Mouse (Mus musculus): ENCODE data around the gene Lrsam1.

Gene Lrsam1

DNA sequence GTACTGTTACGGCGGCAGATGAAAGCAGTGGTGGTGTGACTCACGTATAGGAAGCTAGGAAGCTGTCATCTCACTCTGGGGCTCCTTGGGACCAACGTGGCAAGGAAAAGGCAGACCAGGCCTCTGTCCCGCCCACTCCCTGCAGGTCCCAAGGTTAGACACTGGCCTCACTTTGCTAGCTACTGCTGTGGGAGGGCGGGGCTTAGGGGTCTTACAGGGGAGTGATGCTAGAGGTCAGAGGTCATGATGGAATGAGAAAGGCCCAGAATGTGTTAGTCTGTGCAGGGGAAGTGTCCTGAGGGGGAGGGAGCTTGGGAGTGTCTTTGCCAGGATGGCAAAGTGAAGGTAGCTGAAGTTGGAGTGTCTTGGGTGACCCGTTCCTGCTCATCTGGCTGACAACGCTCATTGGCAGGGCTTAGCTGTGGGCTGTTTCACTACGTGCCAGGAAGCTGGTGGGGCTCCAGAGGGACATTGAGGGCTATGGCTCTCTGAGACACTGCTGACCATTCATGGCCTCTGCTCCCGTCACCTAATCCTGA is 37.0 kb downstream of the Lrsam1 start:
- DNase-seq = no peak

DNA sequence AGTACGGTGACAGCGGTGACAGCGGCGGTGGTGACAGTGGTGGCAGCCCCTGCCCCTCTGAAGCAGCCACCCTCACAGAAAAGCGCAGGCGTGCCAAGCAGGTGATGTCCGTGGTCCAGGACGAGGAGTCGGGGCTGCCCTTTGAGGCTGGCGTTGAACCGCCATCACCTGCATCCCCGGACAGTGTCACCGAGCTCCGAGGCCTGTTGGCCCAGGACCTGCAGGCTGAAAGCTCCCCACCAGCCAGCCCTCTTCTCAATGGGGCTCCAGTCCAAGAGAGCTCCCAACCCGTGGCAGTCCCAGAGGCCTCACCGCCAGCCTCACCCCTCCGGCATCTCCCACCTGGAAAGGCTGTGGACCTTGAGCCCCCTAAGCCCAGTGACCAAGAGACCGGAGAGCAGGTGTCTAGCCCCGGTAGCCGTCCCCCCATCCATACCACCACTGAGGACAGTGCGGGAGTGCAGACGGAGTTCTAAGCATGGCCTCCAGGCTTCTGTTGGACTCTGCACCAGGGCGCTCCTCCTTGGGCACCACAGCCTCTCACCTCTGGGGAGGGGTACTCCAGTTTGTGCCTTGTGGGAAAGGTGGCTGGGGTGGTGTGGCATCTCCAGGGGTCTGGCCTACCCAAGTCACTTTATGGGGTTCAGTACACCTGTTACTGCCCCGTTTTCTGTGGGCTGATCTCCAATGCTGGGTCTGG is 37.7 kb downstream of the Lrsam1 start:
- peak; percentile 91 for DNase-seq

DNA sequence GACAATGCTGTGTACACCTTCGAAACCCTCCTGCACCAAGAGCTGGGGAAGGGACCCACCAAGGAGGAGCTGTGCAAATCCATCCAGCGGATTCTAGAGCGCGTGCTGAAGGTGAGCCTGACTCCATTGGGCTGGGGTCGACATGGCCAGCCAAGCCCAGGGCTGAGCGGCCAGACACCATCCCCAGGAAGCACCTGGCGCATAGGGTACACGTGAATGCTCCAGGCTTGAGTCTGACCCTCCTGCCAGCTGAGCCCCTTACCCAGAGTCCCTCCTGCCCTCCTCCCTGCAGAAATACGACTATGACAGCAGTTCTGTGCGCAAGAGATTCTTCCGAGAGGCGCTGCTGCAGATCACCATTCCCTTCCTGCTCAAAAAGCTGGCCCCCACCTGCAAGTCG is 38.9 kb downstream of the Lrsam1 start:
- DNase-seq = peak; percentile 91

DNA sequence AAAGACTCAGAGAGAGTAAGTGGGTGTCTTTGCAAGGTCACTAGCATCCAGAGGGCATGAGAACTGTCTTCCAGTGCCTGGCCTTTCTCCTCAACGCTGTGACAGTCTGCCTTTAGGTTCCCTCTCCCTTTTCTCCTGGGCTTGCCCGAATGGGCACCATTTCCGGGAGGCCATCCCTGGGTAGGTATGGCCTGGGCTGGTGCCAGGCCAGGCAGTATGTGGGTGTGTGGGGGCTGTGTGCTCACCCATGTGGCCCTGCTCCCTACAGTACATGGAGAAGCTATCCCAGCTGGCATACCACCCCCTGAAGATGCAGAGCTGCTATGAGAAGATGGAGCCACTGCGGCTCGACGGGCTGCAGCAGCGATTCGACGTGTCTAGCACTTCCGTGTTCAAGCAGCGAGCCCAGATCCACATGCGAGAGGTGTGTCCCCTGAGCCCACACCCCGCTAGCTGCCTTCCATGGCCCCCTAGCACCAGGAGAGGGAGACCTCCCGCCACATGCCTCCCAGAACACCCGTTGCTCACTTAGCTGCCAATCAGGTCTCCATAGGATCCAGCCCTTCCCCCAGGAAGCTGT is 39.5 kb downstream of the Lrsam1 start:
- peak; percentile 93 for DNase-seq

DNA sequence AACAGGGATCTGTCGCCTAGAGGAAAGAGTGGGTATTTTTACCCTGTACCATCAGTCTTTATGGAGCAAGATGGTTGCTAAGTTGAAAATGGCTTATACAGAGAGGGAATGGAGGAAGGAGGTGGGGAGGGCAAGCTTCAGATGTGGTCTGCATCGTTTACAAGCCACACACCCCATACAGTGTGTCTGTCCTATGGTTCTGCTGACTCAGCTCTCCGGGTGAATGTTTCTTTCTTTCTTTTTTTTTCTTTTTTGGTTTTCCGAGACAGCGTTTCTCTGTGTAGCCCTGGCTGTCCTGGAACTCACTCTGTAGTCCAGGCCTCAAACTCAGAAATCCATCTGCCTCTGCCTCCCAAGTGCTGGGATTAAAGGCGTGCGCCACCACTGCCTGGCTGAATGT is 40.2 kb downstream of the Lrsam1 start:
- no peak for DNase-seq

DNA sequence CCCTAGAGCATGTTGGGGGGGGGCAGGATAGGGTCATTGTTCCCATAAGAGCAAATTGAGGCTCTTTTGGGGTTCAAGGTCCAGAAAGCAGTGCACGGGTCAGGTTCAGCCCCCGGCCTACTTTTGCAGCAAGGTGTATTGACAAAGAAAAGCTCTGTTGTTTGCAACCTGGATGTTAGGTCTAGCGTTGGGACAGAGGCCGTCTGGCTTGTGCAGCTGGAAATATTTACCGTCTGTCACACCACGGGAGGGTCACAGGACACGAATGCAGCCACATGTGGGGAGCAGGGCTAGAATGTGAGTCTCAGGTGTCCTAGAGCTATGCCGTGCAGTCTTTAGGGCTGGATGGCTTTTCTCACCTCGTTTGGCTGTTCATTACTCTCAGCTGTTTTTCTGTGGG is 43.0 kb downstream of the Lrsam1 start:
- no peak for DNase-seq

DNA sequence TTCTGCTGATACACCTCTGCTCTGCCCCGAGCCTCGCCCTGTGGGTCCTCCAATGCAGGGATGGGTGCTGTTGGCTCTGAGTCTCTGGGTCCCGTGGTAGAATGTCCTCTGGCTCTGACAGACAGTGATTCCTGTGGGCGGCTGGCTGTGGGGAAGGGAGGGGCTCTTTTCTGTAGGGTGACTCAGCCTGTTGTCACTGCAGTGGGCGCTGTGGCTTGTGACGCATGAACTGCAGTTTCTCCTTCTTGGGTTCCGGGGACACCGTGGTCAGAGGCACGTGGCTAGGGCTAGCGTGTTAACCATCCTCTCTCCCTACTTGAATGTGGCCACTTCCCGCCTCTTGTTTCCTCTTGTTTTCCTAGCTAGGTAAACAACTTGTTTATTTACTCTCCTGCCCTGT is 43.9 kb downstream of the Lrsam1 start:
- peak; percentile 98 for DNase-seq

DNA sequence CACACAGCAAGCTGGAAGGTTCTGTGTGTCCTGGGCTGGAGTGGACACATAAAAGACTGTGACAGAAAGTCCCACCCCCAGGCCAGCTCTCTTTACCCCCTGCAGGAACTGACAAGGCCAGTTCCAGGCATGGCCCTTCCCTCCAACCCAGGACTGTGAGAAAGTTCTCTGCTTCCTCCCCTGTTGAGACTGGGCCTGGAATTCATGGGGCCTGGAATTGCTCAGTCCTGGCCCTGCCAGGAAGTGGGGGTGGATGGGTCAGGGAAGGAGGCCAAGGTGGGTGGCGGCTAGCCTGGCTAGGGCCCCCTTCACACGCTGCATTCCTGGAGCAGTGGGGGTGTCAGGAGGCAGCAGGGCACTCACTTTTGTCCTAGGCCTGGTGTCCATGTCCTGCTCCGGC is 46.5 kb downstream of the Lrsam1 start:
- peak; percentile 99 for DNase-seq

DNA sequence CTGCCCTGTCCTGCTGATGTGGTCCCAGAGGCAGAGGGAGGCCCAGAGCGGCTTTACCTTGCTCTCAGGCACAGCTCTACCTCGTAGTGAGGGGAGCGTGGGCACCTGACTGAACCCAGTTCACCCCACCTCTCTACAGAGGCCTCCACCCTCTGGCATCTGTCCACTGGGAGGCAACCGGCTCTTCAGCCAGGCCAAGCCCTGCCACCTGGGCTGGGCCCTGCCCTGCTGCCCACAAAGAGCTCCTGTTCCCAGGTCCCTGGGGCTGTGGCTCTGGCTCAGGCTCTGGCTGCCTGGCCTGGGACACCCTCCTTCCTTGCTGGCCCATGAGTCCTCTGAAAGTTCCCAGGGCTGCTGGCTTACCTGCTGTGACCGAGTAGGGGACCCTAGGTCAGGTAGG is 47.1 kb downstream of the Lrsam1 start:
- peak; percentile 95 for DNase-seq

DNA sequence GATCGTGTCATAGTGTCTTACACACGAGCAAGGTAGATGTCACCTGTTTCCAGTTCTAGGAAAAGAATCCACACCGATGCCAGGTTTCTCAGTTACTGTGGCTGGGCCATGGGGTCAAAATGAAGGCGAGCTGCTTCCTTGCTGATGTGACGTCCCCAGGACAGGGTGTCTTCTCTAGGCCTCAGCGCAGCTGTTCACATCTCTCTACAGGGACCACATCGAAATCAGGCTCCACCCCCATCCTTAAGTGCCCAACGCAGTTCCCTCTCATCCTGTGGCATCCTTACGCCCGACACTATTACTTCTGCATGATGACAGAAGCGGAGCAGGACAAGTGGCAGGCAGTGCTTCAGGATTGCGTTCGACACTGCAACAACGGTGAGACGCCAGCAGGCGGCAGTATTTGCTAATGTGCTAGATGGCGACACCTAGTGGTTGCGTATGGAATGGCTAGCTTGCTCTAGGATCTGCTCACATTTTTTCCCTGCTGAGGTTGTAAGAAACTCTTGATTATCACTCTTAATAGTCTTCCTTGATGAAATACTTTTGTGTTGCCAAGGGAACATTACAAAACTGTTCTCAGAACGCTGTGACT is 49.1 kb downstream of the Lrsam1 start:
- DNase-seq = peak; percentile 95

DNA sequence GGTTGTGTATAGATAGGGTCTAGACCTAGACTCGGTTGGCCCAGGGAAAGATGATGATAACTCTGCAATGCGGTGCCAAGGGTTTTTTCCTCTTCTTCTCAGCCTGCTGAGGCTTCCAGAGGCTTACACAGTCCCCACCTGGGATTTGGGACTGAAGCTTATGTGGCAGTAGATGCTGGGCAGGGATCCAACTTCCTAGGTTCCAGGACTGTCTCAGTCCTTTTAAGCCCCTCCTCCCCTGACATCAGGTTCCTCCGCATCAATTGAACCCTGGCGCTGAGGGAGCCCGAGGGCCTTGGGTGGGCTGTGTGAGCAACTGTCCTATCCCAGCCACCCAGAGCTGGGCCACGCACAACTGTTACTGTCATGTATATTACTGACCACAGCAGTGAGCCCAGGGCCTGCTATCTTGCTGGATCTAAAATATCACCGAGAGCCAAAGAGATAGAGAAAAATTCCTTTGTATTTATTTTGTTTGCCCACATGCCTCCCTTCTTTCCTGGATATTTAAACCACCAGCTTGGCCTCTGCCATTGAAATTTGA is 49.7 kb downstream of the Lrsam1 start:
- DNase-seq = no peak

DNA sequence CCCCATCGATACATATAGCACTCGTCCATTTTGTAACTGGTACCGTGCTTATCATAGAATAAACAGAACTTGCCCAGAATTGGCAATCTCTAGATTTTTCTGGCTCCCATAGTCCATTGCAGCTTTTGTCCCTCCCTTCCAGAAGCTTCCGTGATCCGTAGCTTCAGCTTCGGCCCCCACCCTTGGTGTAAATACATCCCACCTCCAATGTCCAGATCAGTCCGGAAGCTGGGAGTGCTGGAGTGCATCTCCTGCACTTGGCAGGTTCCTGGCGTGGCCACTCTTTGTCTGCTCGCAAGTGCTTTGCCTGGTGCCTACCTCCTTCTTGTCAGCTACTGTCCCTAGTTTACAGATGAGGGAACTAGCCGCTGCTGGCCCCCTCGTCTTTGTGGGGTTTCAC is 52.6 kb downstream of the Lrsam1 start:
- peak; percentile 97 for DNase-seq

DNA sequence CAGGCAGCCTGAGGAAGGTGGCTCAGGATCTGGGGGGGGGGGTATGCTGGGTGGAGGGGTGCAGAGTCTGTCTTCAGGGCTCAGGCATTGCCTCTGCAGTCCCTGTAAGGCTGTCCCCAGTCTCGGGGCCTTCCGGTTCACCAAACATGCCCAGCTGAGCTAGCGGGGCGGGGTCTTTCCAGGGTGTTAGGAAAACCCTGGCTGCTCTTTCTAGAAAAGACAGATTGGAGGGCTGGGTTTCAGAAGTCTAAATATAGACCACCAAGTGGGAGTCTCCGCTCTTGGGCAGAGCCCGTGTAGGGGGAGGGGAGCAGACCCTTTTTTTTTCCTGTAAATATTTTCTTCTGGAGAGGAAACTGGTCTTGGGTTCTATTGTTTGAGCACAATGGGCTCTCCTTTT is 53.1 kb downstream of the Lrsam1 start:
- peak; percentile 98 for DNase-seq

DNA sequence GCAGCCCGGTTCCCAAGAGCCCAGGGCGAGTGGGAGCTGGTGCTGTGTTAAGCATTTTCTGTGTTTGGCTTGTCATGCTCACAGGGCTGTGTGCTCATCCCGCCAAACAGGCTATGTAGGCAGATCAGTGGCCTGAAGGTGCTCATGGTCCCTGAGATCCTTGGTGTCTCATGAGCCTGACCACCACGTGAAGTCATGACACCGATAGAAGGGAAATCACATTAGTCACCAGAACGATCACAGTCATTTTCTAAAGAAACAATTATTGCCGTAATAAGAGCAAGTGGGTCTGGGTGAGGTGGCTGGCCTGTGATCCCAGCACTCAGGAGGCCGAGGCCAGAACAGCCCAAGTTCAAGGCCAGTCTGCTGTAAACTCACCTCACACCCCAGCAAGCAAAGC is 54.0 kb downstream of the Lrsam1 start:
- DNase-seq = no peak

DNA sequence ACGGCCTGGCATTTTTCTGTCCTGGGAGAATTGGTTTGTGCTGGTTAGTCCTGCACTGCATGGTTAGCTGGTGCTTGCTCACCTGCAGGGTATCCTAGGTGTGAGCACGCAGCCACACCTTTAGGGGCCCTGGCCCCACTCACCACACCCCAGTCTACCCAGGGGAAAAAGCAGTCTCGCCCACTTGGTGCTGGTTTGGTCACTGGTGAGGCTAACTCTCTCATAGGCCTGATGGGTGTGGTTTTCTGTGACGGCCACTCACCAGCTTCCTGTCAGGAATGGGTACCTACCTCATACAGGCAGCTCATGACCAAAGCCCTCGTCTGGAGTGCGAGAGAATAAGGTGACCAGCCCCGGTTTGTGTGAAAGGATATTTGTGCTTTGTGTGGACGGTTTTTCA is 56.1 kb downstream of the Lrsam1 start:
- no peak for DNase-seq

DNA sequence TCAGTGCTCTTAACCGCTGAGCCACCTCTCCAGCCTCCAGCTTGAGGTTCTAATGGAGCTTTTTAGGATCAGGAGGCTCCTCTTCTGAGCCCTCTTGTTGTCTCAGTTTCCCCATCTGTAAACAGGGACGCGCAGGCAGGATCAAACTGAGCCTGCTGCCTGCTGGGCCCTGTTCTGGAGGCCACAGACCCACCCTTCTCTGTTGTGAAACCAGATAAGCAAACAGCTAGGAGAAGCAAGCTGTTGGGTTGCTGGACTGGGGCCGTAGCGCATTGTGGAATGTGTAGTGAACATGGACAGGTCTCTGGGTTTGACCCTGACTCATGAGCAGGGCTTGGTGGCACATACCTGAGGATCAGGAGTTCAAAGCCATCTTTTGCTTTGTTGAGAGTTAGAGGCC is 56.8 kb downstream of the Lrsam1 start:
- DNase-seq = no peak

DNA sequence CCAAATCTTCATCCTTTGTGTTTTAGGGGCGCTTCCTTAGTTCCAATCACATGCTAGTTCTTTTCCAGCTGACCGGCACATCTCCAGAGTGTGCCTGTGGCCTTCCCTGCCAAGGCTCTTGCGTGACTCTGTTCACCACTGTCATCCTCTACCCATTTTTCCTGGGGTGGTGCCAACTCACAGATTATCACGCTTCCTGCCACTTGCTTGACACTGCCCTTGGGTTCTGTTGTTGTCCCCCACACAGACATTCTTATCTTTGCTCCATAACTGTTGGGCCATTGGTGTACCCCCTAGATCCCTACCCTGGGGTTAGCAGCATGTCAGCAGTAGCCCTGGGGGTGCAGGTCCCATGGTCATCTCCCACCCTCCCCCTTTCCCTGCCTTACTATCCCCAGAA is 57.9 kb downstream of the Lrsam1 start:
- DNase-seq = no peak

DNA sequence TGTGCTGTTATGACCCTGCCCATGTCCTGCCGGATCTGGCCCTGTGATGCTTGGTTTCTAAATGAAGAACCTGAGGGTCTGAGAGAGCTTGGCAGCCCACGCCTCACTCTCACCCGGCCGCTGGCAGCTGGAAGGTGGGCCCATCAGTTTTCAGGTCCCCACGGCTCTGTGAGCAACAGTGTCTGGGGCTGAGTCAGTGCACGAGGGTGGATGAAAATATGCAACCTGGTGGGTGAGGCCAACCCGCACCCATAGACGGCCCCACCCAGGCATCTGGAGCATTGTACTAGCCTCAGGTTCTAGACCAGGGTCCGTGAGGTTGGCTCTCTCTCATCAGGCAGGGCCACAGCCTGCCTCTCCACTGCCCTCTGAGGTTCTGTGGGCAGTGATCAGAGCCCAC is 59.3 kb downstream of the Lrsam1 start:
- no peak for DNase-seq

DNA sequence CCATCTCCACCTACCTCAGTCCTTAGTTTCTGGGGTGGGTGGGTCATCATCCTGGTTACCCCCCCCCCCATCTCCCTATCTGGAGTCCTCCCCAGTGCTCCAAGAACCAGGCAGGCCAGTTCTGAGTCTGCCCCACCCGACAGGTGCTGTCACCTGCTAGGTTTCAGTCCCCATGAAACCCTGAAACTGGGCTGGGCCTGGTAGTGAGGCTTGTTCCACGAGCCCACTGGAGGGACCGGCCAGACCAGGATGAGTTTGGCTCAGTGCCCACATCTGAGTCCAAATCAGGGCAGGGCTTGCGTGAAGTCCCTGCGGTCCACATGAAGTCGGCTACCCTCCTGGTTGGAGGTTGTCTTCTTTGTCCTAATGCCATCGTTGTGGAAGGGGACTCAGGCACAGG is 62.4 kb downstream of the Lrsam1 start:
- DNase-seq = no peak

DNA sequence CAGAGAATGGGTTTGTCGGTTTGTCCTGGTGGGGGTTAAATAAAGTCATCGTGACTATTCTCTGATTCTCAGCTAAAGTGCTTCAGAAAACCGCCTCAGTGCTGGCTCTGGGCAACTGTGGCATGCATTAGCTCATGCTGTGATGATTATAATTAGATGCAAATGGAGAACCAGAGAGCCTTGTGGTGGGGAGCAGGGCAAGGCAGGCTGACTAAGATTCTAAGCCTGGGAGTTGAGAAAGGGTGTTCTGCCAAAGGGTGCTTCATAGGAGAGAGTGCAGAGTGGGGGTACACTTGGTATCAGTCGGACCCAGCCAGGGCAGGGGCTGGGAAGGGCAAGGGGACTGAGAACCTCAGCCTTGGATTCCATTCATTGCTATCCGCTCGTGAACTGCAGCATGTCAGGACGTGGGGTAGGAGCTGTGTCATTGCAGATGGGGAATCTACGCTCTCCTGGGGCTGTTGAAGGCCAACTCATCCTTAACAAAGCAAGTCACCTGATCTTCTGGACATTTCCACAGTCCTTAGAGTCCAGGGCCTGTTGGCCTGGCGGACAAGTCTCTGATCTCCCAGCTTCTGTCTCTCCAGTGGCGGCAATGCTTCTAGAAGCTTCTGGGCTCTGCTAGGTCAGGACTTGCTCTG is 64.8 kb downstream of the Lrsam1 start:
- no peak for DNase-seq

DNA sequence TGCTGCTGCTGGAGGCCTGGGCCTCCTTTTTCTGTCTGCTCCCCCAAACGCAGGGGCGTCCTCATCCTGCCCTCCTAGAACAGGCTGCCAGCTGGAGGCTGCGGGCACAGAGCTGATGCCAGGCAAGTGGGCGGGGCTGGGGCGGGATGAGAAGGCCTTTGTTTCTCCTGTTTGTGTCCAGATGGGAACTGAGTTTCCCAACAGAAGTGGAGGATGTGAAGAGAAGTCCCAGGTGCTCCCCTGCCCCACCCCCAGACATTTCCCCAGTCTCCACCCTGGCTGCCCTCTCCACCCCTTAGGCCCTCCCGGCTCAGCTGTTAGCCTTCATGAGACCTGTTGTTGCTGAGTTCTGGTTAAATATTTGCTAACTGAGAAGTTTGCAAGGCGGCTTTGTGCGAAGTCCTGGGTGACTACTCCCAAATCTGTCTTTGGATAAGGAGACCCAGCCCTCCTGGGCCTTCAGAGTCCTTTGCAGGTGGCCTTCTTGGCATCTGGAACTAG is 65.8 kb downstream of the Lrsam1 start:
- no peak for DNase-seq

DNA sequence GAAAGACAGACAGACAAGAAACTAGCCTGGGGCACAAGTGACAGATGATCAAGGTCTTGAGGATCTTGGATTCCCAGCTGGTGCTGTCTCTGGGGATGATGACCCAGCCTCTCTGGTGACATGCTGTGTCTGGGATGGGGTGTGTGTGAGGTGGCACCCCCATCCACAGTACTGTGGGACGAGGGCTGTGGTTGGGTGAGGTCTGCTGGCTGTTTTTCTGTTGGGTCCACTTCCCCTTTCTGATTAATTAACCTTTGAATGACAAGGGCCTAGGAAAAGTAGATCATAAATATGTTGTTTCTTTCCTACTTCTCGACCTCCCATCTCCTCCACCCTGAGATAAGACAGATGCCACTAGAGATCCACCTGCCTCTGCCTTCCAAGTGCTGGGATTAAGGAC is 67.3 kb downstream of the Lrsam1 start:
- DNase-seq = no peak

DNA sequence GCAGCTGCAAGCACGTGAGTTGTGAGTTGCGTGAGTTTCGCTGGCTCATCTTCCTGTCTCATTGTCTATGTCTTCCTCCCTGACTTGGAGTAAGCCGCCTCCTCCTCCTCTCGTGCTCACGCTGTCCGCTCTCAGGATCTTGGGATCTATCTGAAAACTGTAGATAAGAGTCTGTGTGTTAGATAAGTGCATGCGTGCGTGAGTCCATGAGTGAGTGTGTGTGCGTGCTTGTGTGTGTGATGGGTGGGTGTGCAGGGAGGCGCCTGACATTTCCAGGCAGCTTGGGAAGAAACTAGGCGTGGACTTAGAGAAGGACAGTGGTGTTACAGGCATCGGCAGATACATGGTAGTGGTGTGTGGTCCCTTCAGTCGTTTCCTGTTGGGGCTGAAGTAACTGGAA is 68.9 kb downstream of the Lrsam1 start:
- DNase-seq = no peak

Measured in heart, adult 11 months (tissue).